Mouse (Mus musculus) kidney, adult 2 months (tissue): ENCODE results near the gene Nfxl1. TPM values are rescaled to one million over a fixed set of nuclear protein-coding genes. Genes with fewer than 3 reads are reported as not detected.
"Not testable (repeated sequence)": the region's sequence is repeated elsewhere in the genome, so short reads cannot be mapped to it uniquely, and the experiment has no call there.

Source experiments
- DNase-seq: peaks from one replicate; pipeline ENCODE4 v3.0.0; 2021
- H3K27ac ChIP-seq: fragments of 200-500 bp; 2 replicates; pipeline ENCODE4 v1.5.1; 2012; ENCODE audit warnings: low read depth, low read length, control low read depth, inconsistent platforms; ENCODE audit not compliant: insufficient read depth
- H3K27me3 ChIP-seq: fragments of 200-500 bp; replicated peaks from 2 replicates; pipeline ENCODE4 v1.6.1; 2012; ENCODE audit warnings: mild to moderate bottlenecking, moderate library complexity, low read length, inconsistent platforms; ENCODE audit not compliant: control insufficient read depth, insufficient read depth
- H3K36me3 ChIP-seq: fragments of 200-500 bp; 2 replicates; pipeline ENCODE4 v1.6.1; 2012; ENCODE audit warnings: mild to moderate bottlenecking, moderate library complexity, low read length, inconsistent platforms; ENCODE audit not compliant: control insufficient read depth, insufficient read depth
- H3K4me1 ChIP-seq: fragments of 200-500 bp; 2 replicates; pipeline ENCODE4 v1.6.1; 2011; ENCODE audit warnings: low read length; ENCODE audit not compliant: control insufficient read depth, insufficient read depth
- H3K4me3 ChIP-seq: fragments of 200-500 bp; 2 replicates; pipeline ENCODE4 v1.5.1; 2011; ENCODE audit warnings: mild to moderate bottlenecking, low read depth, low read length, control low read depth; ENCODE audit not compliant: insufficient read depth
- CTCF ChIP-seq: fragments of 200-500 bp; conservative IDR thresholded peaks from 2 replicates; pipeline ENCODE4 v1.5.1; 2011; ENCODE audit warnings: low read depth, mild to moderate bottlenecking, control low read depth, low read length, moderate library complexity, mixed read lengths; ENCODE audit not compliant: insufficient read depth, insufficient read length
- POLR2A ChIP-seq: fragments of 200-500 bp; IDR thresholded peaks from one replicate; pipeline ENCODE4 v1.6.1; 2011; ENCODE audit warnings: low read depth, low read length, control low read depth
- WGBS: fragments of 180-500 bp; shearing (Covaris S2); methylation state at CpG from one replicate; pipeline ENCODE4 v1.1.7; 2018; 5-methylcytosine and 5-hydroxymethylcytosine counted together
- polyA plus RNA-seq: library from polyadenylated mRNA; depleted of rRNA; stranded (reverse); fragments of >200 nt; gene quantifications from 2 replicates; pipeline ENCODE4 v1.2.3, GENCODE M21; 2012; rRNA removed

Gene Nfxl1
- polyA plus RNA-seq = 4.0 and 4.6 TPM in 2 replicates

DNA sequence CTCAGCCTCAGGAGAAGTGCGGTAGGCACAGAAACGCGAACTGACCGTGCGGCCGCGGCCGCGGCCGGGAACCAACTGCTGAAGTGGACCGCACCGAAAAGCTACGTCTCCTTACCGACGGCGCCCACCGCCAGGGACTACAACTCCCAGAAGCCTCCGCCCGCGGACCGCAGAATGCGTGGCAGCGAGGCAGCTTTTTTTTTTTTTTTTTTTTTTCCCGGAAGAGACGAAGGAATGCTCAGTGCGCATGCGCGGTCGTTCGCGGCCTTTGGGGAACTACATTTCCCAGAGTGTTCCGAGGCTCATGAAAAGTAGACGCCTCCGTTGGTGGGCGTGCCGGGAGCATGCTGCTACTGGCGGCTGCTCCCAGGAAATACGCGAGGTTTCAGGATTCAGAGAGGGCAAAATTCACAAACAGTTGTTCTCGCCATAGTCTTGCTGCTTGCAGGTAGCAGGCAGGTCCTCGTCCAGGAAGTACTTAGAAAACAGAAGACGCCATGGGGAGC, at the start of gene Nfxl1:
TSS of gene Nfxl1 (minus strand) at position 141 of the 506 bp plus-strand sequence.
- peaks cover 2% of the 10 kb centered on the region; the same call in 1 of the 2 replicates for H3K4me1 ChIP-seq
- no peaks in the 10 kb centered on the region; the same call in 1 of the 2 replicates for H3K36me3 ChIP-seq
- H3K27ac ChIP-seq = peak within 1 kb of the TSS; percentile 86
- H3K27me3 ChIP-seq = no peaks in the 10 kb centered on the region
- H3K4me3 ChIP-seq = peak within 1 kb of the TSS; percentile 95
- under 1% methylated on average over 42 of the region's 42 CpGs for WGBS
- peak; percentile 99 for DNase-seq
- TF ChIP-seq POLR2A = peak; percentile 75
- TF ChIP-seq CTCF = no peak

DNA sequence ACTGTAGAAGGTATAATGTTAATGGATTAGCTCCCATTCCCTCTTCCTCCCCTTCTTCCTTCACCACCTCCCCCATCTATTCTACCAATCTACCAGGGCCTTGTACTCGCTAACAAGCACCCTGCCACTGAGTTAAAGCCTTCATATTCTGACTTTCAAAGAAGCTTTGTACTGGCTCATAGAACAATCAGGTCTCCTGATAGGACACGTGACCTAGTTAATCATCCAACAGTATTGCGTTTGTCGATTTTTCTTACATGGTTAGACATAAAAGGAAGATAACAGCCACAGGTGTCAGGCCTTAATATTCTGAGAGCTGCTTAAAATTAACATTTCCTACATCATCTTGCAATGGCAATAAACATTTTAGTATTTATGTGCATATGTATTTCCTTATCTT, 43.7 kb upstream of the Nfxl1 start:
- H3K27ac ChIP-seq = no peak overlapping the region
- 77% methylated on average over 4 of the region's 4 CpGs for WGBS
- H3K27me3 ChIP-seq = no peaks in the 10 kb centered on the region; the same call in 1 of the 2 replicates

DNA sequence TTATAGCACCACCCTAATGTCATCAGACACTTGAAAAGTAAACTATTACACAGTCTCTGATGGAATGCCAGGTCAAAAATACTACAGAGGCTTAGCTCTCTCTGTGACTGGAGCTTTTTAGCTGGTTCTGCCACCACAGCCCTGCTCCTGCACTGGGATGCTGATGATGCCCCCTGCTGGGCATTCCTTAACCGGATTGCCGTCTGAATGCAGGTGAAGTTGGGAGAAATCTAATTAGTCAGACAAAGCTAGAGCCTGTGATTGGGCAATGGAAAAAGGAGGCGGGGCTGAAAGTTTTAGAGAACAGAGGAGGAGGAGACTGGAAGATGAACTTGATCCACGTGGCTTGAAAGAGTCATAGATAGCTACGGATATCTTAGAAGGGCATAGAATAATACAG, 41.5 kb upstream of the Nfxl1 start:
- Histone ChIP-seq H3K36me3 (no peaks in the 10 kb centered on the region), H3K27ac (no peak overlapping the region), H3K4me1 (no peaks in the 10 kb centered on the region), H3K4me3 (no peak overlapping the region), H3K27me3 (no peaks in the 10 kb centered on the region; the same call in 1 of the 2 replicates)
- TF ChIP-seq POLR2A (no peak), CTCF (peak; percentile 74)
- peak; percentile 83 for DNase-seq
- 6% methylated on average over 5 of the region's 5 CpGs for WGBS

More for the DNA sequence above, 43.7 kb upstream of the Nfxl1 start:
- no peak for DNase-seq
- no peaks in the 10 kb centered on the region for H3K4me1 ChIP-seq
- H3K4me3 ChIP-seq = no peak overlapping the region
- no peaks in the 10 kb centered on the region for H3K36me3 ChIP-seq
- no peak for TF ChIP-seq POLR2A
- TF ChIP-seq CTCF = no peak

DNA sequence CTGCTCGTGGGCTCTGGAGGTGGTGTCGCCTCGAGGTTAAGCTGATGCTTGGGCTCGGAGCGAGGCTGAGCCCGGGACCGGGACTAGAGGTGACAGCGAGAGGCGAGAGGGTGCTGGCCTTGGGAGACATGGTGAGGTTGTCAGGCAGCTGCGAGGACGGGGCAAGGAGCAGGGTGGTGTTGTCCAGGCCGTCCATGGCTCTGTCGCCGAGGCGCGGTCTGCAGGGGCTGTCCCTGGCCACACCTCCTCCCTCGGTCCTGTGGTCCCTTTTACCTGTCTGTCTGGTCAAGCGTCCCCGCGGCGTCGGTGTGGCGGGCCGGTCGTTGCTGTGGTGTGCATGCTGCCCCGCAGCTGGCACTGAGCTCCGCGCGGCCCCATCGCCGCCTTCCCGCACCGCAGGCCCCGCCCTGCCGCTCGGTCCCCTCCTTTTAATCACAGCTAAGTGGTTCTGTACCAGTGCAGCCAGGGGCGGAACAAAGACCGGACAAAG, 27.8 kb upstream of the Nfxl1 start, which contains the start of gene Gm5868:
TSS of gene Gm5868 (minus strand) at position 360 of the 490 bp plus-strand sequence.
- H3K27me3 ChIP-seq = no peaks in the 10 kb centered on the region
- H3K4me1 ChIP-seq = no peaks in the 10 kb centered on the region
- WGBS = 3% methylated on average over 38 of the region's 38 CpGs
- no peak for TF ChIP-seq CTCF
- no peak for TF ChIP-seq POLR2A
- peak within 1 kb of the TSS; percentile 10 for H3K4me3 ChIP-seq
- H3K27ac ChIP-seq = no peak within 1 kb of the TSS
- no peaks in the 10 kb centered on the region for H3K36me3 ChIP-seq
- no peak for DNase-seq

DNA sequence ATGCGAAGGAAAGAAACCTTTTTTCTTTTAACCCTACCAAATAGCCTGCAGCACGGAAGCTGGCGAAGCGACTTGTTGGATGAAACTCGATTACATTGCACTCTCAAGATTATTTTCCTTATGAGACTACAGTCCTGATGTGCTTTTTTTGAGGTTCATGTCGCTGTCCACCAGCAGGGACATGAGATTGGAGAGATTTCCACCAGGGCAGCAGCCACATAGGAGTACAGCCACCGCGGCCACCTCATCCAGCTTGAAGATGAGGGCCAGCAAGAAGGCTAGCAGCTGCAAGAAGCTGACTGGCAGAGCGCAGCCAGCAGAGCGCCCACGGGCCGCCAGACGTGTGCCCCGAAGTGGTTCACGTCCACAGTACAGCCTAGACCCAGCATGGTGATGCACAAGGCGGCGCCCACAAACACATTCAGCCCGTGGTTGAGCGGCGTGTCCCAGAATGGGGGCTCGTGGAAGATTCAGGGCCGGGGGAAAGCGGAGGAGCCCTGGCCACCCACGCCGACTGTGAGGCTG, 27.2 kb upstream of the Nfxl1 start:
- DNase-seq, H3K4me1 ChIP-seq, H3K27me3 ChIP-seq, H3K27ac ChIP-seq, H3K36me3 ChIP-seq, H3K4me3 ChIP-seq: not testable (repeated sequence)
- WGBS = 38% methylated on average over 25 of the region's 25 CpGs

DNA sequence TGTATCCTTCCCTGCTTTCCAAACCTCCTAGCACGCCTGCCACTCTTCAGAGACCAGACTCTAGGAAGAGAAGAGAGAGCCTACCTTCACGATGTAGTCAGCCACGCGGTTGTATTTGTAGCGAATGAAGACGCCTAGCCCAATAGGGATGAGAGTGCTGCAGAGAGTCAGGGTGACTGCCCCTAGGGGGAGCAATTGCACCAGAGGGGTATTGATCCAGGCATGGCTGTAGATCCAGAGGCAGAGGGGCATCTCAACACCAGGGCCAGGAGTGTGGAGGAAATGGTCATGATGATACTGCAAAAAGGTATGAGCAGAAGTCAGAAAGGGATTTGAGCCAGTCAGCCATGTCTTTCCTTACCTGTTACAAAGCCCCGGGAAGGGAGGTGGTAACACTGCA, 26.6 kb upstream of the Nfxl1 start:
- WGBS = 39% methylated on average over 7 of the region's 7 CpGs
- not testable (repeated sequence) for DNase-seq, H3K36me3 ChIP-seq, H3K4me1 ChIP-seq, H3K27ac ChIP-seq, H3K4me3 ChIP-seq, H3K27me3 ChIP-seq
- TF ChIP-seq CTCF = peak; percentile 54

DNA sequence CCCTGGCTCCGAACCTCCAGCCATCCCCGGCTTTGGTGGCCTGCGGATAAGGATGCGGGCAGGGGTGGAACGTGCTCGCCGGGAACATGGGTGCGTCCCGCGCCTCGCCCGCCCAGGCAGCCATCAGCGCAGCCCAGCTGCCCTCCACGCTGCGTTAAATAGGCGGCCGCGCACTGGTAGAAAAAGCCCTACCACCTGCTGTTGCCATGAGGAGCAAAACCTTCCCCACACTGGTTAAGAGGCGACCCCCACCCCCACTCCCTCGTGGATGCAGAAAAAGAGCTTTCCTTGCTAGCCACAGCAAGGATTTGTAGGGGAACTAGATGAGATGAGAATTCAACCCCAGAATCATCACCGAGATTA, 21.5 kb upstream of the Nfxl1 start, which contains the start of gene Zar1:
TSS of gene Zar1 (minus strand) at position 285 of the 363 bp plus-strand sequence.
- not testable (repeated sequence) for H3K27ac ChIP-seq, DNase-seq, H3K27me3 ChIP-seq, H3K36me3 ChIP-seq, H3K4me1 ChIP-seq
- H3K4me3 ChIP-seq = peak within 1 kb of the TSS; percentile 15; the same call in 1 of the 2 replicates
- WGBS = 15% methylated on average over 21 of the region's 21 CpGs

DNA sequence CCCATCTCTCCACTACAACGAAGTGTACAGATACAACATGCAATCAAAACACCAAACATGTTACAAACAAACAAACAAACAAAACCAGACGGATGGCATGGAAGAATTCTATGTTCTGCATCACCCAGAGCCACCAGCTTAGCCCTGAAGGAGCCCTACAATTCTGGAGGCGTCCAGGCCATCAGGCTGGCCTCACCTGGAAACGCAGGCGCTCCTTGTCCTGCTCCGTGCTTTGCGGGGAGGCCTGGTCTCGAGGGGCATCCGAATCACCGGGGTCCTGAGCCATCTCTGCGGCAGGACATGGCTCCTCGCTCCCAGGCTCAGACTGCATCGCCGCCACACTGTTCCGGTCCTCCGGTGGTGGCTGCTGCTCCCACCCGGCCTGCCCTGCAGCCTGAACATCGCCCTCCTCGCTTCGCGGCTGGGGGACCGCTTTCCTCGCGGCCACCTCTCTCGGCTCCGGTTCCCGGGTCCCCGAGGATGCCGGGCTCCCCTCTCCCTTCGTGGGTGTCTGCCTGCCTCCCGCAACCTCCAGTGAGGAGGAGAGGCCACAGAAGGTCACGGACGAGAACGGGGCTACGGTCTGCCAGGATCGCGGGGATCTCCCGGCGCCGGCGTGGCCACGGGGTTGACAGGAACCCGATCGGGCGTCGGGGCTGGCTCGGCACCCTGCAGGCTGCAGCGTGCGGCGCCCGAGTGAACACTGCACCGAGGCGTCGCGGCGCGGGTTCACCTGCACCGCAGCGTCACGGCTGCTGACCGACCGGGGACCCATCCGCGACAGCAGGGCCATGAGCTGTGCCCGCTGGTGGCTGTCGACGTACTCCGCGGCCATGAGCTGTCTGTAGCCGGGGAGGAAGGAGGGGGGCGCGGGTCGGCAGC, 20.8 kb upstream of the Nfxl1 start:
- H3K27ac ChIP-seq, H3K4me1 ChIP-seq, H3K36me3 ChIP-seq, DNase-seq, H3K27me3 ChIP-seq: not testable (repeated sequence)
- H3K4me3 ChIP-seq = peak overlapping the region; percentile 15; the same call in 1 of the 2 replicates
- 4% methylated on average over 51 of the region's 73 CpGs for WGBS

DNA sequence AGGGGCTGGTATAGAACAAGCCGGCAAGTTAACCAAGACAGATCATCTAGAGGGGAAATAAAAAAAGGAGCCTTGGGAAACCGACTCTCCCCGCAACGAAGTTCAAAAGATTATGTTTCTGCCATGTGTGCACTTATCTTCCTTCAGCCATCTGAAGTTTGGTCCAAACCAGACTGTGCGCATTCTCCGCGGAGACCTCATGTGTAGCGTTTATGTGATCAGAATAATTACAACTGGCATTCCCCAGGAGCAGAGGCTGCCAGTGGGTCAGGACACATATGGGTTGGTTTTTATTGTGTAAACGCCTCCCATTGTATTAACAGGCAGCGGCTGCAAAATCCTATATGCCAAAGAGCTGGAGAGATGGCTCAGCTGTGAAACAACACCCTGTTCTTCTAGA, 20.1 kb upstream of the Nfxl1 start:
- H3K36me3 ChIP-seq, H3K27ac ChIP-seq, H3K4me1 ChIP-seq, H3K27me3 ChIP-seq, DNase-seq, H3K4me3 ChIP-seq: not testable (repeated sequence)
- 54% methylated on average over 10 of the region's 10 CpGs for WGBS
